ENCODE assay signal across 11 mouse cellular contexts in the genomic region with DNA sequence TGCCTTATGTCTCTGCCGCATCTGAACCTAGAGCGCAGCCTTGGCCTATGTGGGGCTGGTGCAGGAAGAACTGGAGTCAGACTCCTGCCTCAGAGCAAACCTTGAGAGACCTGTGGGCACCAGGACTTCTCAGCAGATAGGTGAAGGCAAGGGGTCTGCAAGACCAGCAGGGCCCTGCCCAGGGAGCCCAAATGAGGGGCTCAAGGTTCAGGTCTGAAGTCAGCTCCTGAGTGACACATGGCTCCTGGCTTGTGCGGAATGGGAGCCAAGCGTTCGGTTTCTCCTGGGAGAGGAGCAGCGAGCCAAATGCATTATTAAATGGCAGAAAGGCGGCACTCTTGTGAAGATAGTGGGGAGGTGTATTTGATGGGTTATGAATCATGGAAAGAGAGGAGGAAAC. TPM values are rescaled to one million over a fixed set of nuclear protein-coding genes. Genes with fewer than 3 reads are reported as not detected.
DNase-seq lines count a peak whose midpoint lies in the region; ATAC-seq and TF ChIP-seq lines count a peak whose summit lies in the region.
"Had no signal": no experiment of that assay in that cellular context is flagged by ENCODE, and none has a peak within 500 bp of the region (broad histone marks: within the 10 kb centered on the region; RNA-seq: fewer than 3 reads in every experiment).

No protein-coding gene starts in this region.

- H3K9me3 ChIP-seq in hindbrain, embryonic 12.5 days (replicated peaks), result no peaks in the 10 kb centered on the region
- H3K9me3 ChIP-seq in hindbrain, postnatal 0 days (ENCODE audit: low read length), result no peaks in the 10 kb centered on the region
- no peaks in the 10 kb centered on the region for H3K9me3 ChIP-seq in stomach, embryonic 16.5 days (replicated peaks; ENCODE audit: control insufficient read depth, low read length)
- no peaks in the 10 kb centered on the region for H3K9me3 ChIP-seq in stomach, postnatal 0 days (ENCODE audit: control insufficient read depth, low read length)
- H3K9me3 ChIP-seq in embryonic facial prominence, embryonic 13.5 days, result no peaks in the 10 kb centered on the region
- H3K9me3 ChIP-seq: midbrain, embryonic 12.5 days had no signal

- H3K4me2 ChIP-seq in hindbrain, embryonic 12.5 days (replicated peaks), result no peak overlapping the region
- no peak overlapping the region for H3K4me2 ChIP-seq in hindbrain, postnatal 0 days (ENCODE audit: low read depth, low read length)
- 0 out of 2 replicates have a peak overlapping the region, but pooled peaks have one; percentile 30 for H3K4me2 ChIP-seq in stomach, embryonic 16.5 days (ENCODE audit: low read depth, low read length)
- H3K4me2 ChIP-seq in stomach, postnatal 0 days (replicated peaks; ENCODE audit: low read depth), result no peak overlapping the region
- peak overlapping the region; percentile 53 for H3K4me2 ChIP-seq in embryonic facial prominence, embryonic 13.5 days

- ATAC-seq in hindbrain, embryonic 12.5 days (ENCODE audit: low FRiP score), result no peak
- no peak for ATAC-seq in hindbrain, postnatal 0 days
- no peak for ATAC-seq in stomach, embryonic 16.5 days (ENCODE audit: insufficient read depth, low FRiP score)
- no peak for ATAC-seq in stomach, postnatal 0 days (ENCODE audit: low FRiP score, low TSS enrichment)
- no peak for ATAC-seq in embryonic facial prominence, embryonic 13.5 days (ENCODE audit: insufficient number of reproducible peaks, insufficient read depth, low FRiP score, low TSS enrichment, low read depth)

- H3K36me3 ChIP-seq in hindbrain, embryonic 12.5 days, result no peaks in the 10 kb centered on the region
- H3K36me3 ChIP-seq in hindbrain, postnatal 0 days (ENCODE audit: insufficient read depth, low read length), result no peaks in the 10 kb centered on the region
- no peaks in the 10 kb centered on the region for H3K36me3 ChIP-seq in stomach, embryonic 16.5 days (ENCODE audit: control insufficient read depth, insufficient read depth, low read length)
- 0 out of 2 replicates have a peak, but pooled peaks cover 2% of the 10 kb centered on the region for H3K36me3 ChIP-seq in stomach, postnatal 0 days (ENCODE audit: control insufficient read depth, insufficient read depth, low read length)
- no peaks in the 10 kb centered on the region for H3K36me3 ChIP-seq in embryonic facial prominence, embryonic 13.5 days
- H3K36me3 ChIP-seq: midbrain, embryonic 12.5 days had no signal

- no peak overlapping the region for H3K9ac ChIP-seq in hindbrain, embryonic 12.5 days
- H3K9ac ChIP-seq in hindbrain, postnatal 0 days (replicated peaks; ENCODE audit: low read length), result no peak overlapping the region
- no peak overlapping the region for H3K9ac ChIP-seq in stomach, embryonic 16.5 days (ENCODE audit: low read length)
- no peak overlapping the region for H3K9ac ChIP-seq in stomach, postnatal 0 days (ENCODE audit: low read length)
- H3K9ac ChIP-seq in embryonic facial prominence, embryonic 13.5 days, result 0 out of 2 replicates have a peak overlapping the region, but pooled peaks have one; percentile 36
- H3K9ac ChIP-seq: midbrain, embryonic 12.5 days had no signal

- 70% methylated on average over 7 of the region's 7 CpGs for WGBS in hindbrain, embryonic 12.5 days
- 38% methylated on average over 7 of the region's 7 CpGs for WGBS in hindbrain, postnatal 0 days
- 85% methylated on average over 7 of the region's 7 CpGs for WGBS in stomach, embryonic 16.5 days
- 79% methylated on average over 7 of the region's 7 CpGs for WGBS in stomach, postnatal 0 days
- WGBS in embryonic facial prominence, embryonic 13.5 days, result 77% methylated on average over 7 of the region's 7 CpGs

- DNase-seq in hindbrain, postnatal 0 days (ENCODE audit: low spot score), result no peak
- DNase-seq in stomach, postnatal 0 days (ENCODE audit: low spot score), result no peak
- DNase-seq in yolk sac, embryonic 10.5 days (ENCODE audit: low spot score), result no peak
- no peak for DNase-seq in spleen, postnatal 10 days (ENCODE audit: low spot score in 2 of 2)
- DNase-seq: adrenal gland, postnatal 25 days; lung, adult 2 months; spleen, adult 18-20 months had no signal

- H3K4me3 ChIP-seq in hindbrain, embryonic 12.5 days, result no peak overlapping the region
- no peak overlapping the region for H3K4me3 ChIP-seq in hindbrain, postnatal 0 days (ENCODE audit: low read length)
- no peak overlapping the region for H3K4me3 ChIP-seq in stomach, embryonic 16.5 days (replicated peaks; ENCODE audit: low read length)
- H3K4me3 ChIP-seq in stomach, postnatal 0 days (ENCODE audit: low read depth, low read length), result no peak overlapping the region
- no peak overlapping the region for H3K4me3 ChIP-seq in embryonic facial prominence, embryonic 13.5 days
- H3K4me3 ChIP-seq: midbrain, embryonic 12.5 days had no signal

- H3K27ac ChIP-seq in hindbrain, embryonic 12.5 days, result peak overlapping the region; percentile 45; the same call in 1 of the 2 replicates
- no peak overlapping the region for H3K27ac ChIP-seq in hindbrain, postnatal 0 days
- H3K27ac ChIP-seq in stomach, embryonic 16.5 days (ENCODE audit: low read length), result no peak overlapping the region
- no peak overlapping the region; the same call in 1 of the 2 replicates for H3K27ac ChIP-seq in stomach, postnatal 0 days (replicated peaks)
- peak overlapping the region; percentile 39; the same call in 1 of the 2 replicates for H3K27ac ChIP-seq in embryonic facial prominence, embryonic 13.5 days
- H3K27ac ChIP-seq: midbrain, embryonic 12.5 days had no signal

- H3K27me3 ChIP-seq in hindbrain, embryonic 12.5 days, result peaks cover 4% of the 10 kb centered on the region; the same call in 1 of the 2 replicates
- H3K27me3 ChIP-seq in hindbrain, postnatal 0 days (ENCODE audit: insufficient read depth, low read length), result no peaks in the 10 kb centered on the region
- H3K27me3 ChIP-seq in stomach, embryonic 16.5 days (ENCODE audit: control insufficient read depth, insufficient read depth, low read length), result no peaks in the 10 kb centered on the region
- no peaks in the 10 kb centered on the region for H3K27me3 ChIP-seq in stomach, postnatal 0 days (ENCODE audit: control insufficient read depth, insufficient read depth, low read length)
- no peaks in the 10 kb centered on the region for H3K27me3 ChIP-seq in embryonic facial prominence, embryonic 13.5 days

- TF ChIP-seq EP300 in stomach, postnatal 0 days (optimal IDR thresholded peaks at IDR 0.05), result no peak

- no peak for TF ChIP-seq CTCF in hindbrain, postnatal 0 days (IDR thresholded peaks at IDR 0.05; ENCODE audit: low read depth)
- no peak for TF ChIP-seq CTCF in stomach, postnatal 0 days (IDR thresholded peaks at IDR 0.05; ENCODE audit: low read depth)

- H3K4me1 ChIP-seq in hindbrain, embryonic 12.5 days, result peaks cover 69% of the 10 kb centered on the region
- H3K4me1 ChIP-seq in hindbrain, postnatal 0 days (ENCODE audit: insufficient read depth, low read length), result peaks cover 14% of the 10 kb centered on the region
- peaks cover 61% of the 10 kb centered on the region for H3K4me1 ChIP-seq in stomach, embryonic 16.5 days (ENCODE audit: control insufficient read depth, insufficient read depth, low read length)
- H3K4me1 ChIP-seq in stomach, postnatal 0 days (replicated peaks; ENCODE audit: control insufficient read depth, insufficient read depth), result peaks cover 18% of the 10 kb centered on the region
- H3K4me1 ChIP-seq in embryonic facial prominence, embryonic 13.5 days, result peaks cover 87% of the 10 kb centered on the region

RNA-seq across cellular contexts. Expression of a gene that starts 52.9 kb away (rescaled TPM):
- polyA plus RNA-seq in hindbrain, embryonic 12.5 days (2016; fragmentation: Nextera tagmentation; extraction: Ambion mirVana), result 64.8 and 68.1 TPM in 2 replicates
- 161 and 163 TPM in 2 replicates for total RNA-seq in hindbrain, postnatal 0 days (2014; rRNA removed)
- polyA plus RNA-seq in hindbrain, postnatal 0 days (2015; fragmentation: Nextera tagmentation; extraction: Ambion mirVana), result 64.5 and 69.9 TPM in 2 replicates
- 29.2 and 31.2 TPM in 2 replicates for polyA plus RNA-seq in stomach, embryonic 16.5 days (2015; fragmentation: Nextera tagmentation; extraction: Ambion mirVana)
- 46.4 and 48.1 TPM in 2 replicates for polyA plus RNA-seq in stomach, postnatal 0 days (2015; fragmentation: Nextera tagmentation; extraction: Ambion mirVana)
- 53.2 and 54.5 TPM in 2 replicates for polyA plus RNA-seq in embryonic facial prominence, embryonic 13.5 days (2015; fragmentation: Nextera tagmentation; extraction: Ambion mirVana)

Comparison
In these comparisons a context has a peak if more than half of its experiments do, and no peak if none do; other contexts are left out.
1. H3K27ac ChIP-seq: peak in hindbrain, embryonic 12.5 days (single experiment) and embryonic facial prominence, embryonic 13.5 days (single experiment); none in hindbrain, postnatal 0 days (single experiment), stomach, embryonic 16.5 days (single experiment) and stomach, postnatal 0 days (single experiment).
2. H3K4me2 ChIP-seq: peak in stomach, embryonic 16.5 days (single experiment) and embryonic facial prominence, embryonic 13.5 days (single experiment); none in hindbrain, embryonic 12.5 days (single experiment), hindbrain, postnatal 0 days (single experiment) and stomach, postnatal 0 days (single experiment).